9 mouse cellular contexts compared by ENCODE assay signal in the genomic region with DNA sequence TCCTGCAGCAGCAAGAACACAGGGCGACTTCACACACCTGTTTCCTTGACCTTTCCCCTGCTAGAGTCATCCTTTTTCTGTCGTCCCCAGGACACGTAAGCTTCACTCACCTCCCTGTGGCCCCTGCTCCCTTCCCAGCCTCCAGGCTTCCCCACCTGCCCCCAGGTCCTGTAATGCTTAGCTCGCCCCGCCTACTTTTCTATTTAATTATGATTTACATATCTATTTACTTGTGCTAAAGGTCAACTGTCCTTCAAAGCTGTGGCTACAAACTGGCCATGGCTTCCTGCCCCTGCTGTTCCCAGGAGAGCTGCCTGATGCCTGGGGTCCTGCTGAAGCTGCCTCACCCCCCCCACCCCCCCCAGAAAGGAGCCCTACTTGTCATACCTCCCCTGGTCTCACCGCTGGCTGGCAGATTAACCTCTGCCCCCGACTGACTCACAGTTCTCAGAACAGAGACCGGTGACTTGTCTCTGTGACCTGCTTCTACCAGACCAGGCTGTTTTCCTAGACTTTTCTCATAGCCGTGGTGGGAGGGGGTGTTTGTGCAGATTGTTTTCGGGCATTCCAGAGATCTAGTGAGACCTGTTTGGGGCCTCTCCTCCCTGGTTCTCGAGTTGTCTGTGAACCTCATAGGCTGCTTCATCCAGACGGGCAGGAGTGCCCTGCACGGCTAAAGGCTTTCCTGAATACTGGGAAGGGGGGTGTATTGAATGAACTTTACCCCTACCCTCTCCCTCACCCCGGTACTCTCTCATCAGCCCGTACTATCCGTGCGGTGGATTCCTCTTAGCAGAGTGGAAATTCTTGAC. TPM values are rescaled to one million over a fixed set of nuclear protein-coding genes. Genes with fewer than 3 reads are reported as not detected.
A peak's percentile ranks its signal among the peaks of the same experiment; 100 is the strongest.
DNase-seq lines count a peak whose midpoint lies in the region; ATAC-seq and TF ChIP-seq lines count a peak whose summit lies in the region.
"Had no signal": no experiment of that assay in that cellular context is flagged by ENCODE, and none has a peak within 500 bp of the region (broad histone marks: within the 10 kb centered on the region; RNA-seq: fewer than 3 reads in every experiment).

No protein-coding gene starts in this region.

- no peak overlapping the region for H3K27ac ChIP-seq in lung, postnatal 0 days (ENCODE audit: low read length)
- no peak overlapping the region for H3K27ac ChIP-seq in hindbrain, embryonic 16.5 days (ENCODE audit: low read depth, low read length)

- H3K4me3 ChIP-seq in lung, postnatal 0 days (ENCODE audit: low read depth, low read length), result no peak overlapping the region
- H3K4me3 ChIP-seq in hindbrain, embryonic 16.5 days (ENCODE audit: low read length), result no peak overlapping the region

- no peaks in the 10 kb centered on the region for H3K36me3 ChIP-seq in lung, postnatal 0 days (ENCODE audit: insufficient read depth, low read length)
- no peaks in the 10 kb centered on the region for H3K36me3 ChIP-seq in hindbrain, embryonic 16.5 days (ENCODE audit: control insufficient read depth, insufficient read depth, low read length)

- TF ChIP-seq EP300 in lung, postnatal 0 days (IDR thresholded peaks at IDR 0.05), result no peak

- H3K27me3 ChIP-seq in lung, postnatal 0 days (replicated peaks; ENCODE audit: insufficient read depth, low read length), result no peaks in the 10 kb centered on the region
- no peaks in the 10 kb centered on the region for H3K27me3 ChIP-seq in hindbrain, embryonic 16.5 days (replicated peaks; ENCODE audit: control insufficient read depth, insufficient read depth, low read length)
- H3K27me3 ChIP-seq: Patski had no signal

- H3K9me3 ChIP-seq in lung, postnatal 0 days (ENCODE audit: low read length), result no peaks in the 10 kb centered on the region
- H3K9me3 ChIP-seq in hindbrain, embryonic 16.5 days (ENCODE audit: control insufficient read depth, low read length), result no peaks in the 10 kb centered on the region

- DNase-seq in lung, postnatal 0 days (ENCODE audit: low spot score), result peak; percentile 28
- no peak for DNase-seq in lung, postnatal 4 days
- peak; percentile 24 for DNase-seq in liver
- DNase-seq in urinary bladder, postnatal 25 days (ENCODE audit: low spot score), result peak; percentile 28
- DNase-seq in gastrocnemius, postnatal 25 days, result no peak
- no peak for DNase-seq in spleen, postnatal 36 days (ENCODE audit: low spot score in 2 of 2)
- no peak for DNase-seq in gastrocnemius, adult 8-10 months (ENCODE audit: low spot score in 2 of 2)

- peak; percentile 52 for ATAC-seq in lung, postnatal 0 days
- ATAC-seq in hindbrain, embryonic 16.5 days, result peak; percentile 18; the same call in 1 of the 2 replicates
- ATAC-seq: Patski had no signal

- H3K4me2 ChIP-seq in lung, postnatal 0 days (replicated peaks; ENCODE audit: low read depth, low read length), result peak overlapping the region; percentile 17; the same call in 1 of the 2 replicates
- no peak overlapping the region for H3K4me2 ChIP-seq in hindbrain, embryonic 16.5 days (ENCODE audit: low read length)

- 31% methylated on average over 17 of the region's 17 CpGs for WGBS in lung, postnatal 0 days
- WGBS in hindbrain, embryonic 16.5 days, result 31% methylated on average over 17 of the region's 17 CpGs

- TF ChIP-seq CTCF in lung, postnatal 0 days (IDR thresholded peaks at IDR 0.05), result no peak

- H3K4me1 ChIP-seq in lung, postnatal 0 days (ENCODE audit: insufficient read depth, low read depth, low read length), result no peaks in the 10 kb centered on the region
- peaks cover 14% of the 10 kb centered on the region for H3K4me1 ChIP-seq in hindbrain, embryonic 16.5 days (ENCODE audit: control insufficient read depth, insufficient read depth, low read depth, low read length)

- H3K9ac ChIP-seq in lung, postnatal 0 days (replicated peaks; ENCODE audit: low read depth), result no peak overlapping the region
- H3K9ac ChIP-seq in hindbrain, embryonic 16.5 days (ENCODE audit: low read depth, low read length), result no peak overlapping the region

RNA-seq across cellular contexts. Expression of gene Nhsl1, which starts 51.9 kb away (rescaled TPM):
- 1.9 and 3.0 TPM in 2 replicates for polyA plus RNA-seq in lung, postnatal 0 days (2015; fragmentation: Nextera tagmentation; extraction: Ambion mirVana)
- 12.8 and 14.4 TPM in 2 replicates for polyA plus RNA-seq in hindbrain, embryonic 16.5 days (2015; fragmentation: Nextera tagmentation; extraction: Ambion mirVana)
- 1 to 10 TPM; 5.7 to 6.0 TPM for total RNA-seq in gastrocnemius, postnatal 25 days (2021)
- 1 to 10 TPM; 5.9 to 7.1 (median 6.4) TPM for total RNA-seq in gastrocnemius, adult 8-10 months (2022)

Comparison
In these comparisons a context has a peak if more than half of its experiments do, and no peak if none do; other contexts are left out.
1. DNase-seq: peak in lung, postnatal 0 days (single experiment), liver (single experiment) and urinary bladder, postnatal 25 days (single experiment); none in lung, postnatal 4 days (0 of 2), gastrocnemius, postnatal 25 days (single experiment), spleen, postnatal 36 days (0 of 2) and gastrocnemius, adult 8-10 months (0 of 2).